Mouse (Mus musculus) MEL (cell line): ENCODE results near the gene Sema6d.

Experiments
- BHLHE40 ChIP-seq: IDR thresholded peaks from 2 replicates; pipeline ENCODE4 v1.6.1; 2012; ENCODE audit warnings: low read depth, mild to moderate bottlenecking, inconsistent platforms, low read length, improper control_type of control experiment, borderline replicate concordance
- POLR2AphosphoS2 ChIP-seq: IDR thresholded peaks from 2 replicates; pipeline ENCODE4 v1.6.1; 2011; ENCODE audit warnings: low read length, improper control_type of control experiment

- no peak for TF ChIP-seq POLR2AphosphoS2
- TF ChIP-seq BHLHE40, result no peak
Observed at GRCm38 (mm10) chr2:124554751-124555415, 465.1 kb downstream of the Sema6d start.
